In genomic region chr17:6978287-6979248, GRCm38 (mm10) we compare ENCODE assay signal across 8 mouse cellular contexts. TPM values are rescaled to one million over a fixed set of nuclear protein-coding genes. Genes with fewer than 3 reads are reported as not detected.
A peak's percentile ranks its signal among the peaks of the same experiment; 100 is the strongest.
DNase-seq lines count a peak whose midpoint lies in the region; ATAC-seq and TF ChIP-seq lines count a peak whose summit lies in the region.
"Not testable (repeated sequence)": the region's sequence is repeated elsewhere in the genome, so short reads cannot be mapped to it uniquely, and the experiment has no call there.

Gm49721 (plus strand) TSS chr17:6978904.

- not testable (repeated sequence) for H3K36me3 ChIP-seq in ES-E14 (ENCODE audit: control insufficient read depth, insufficient read depth, low read length, poor library complexity, severe bottlenecking); neural tube, embryonic 12.5 days; stomach, postnatal 0 days (ENCODE audit: control insufficient read depth, insufficient read depth, low read length)

- H3K27me3 ChIP-seq in cerebellum, adult 2 months (ENCODE audit: control insufficient read depth, insufficient read depth, low read length); neural tube, embryonic 12.5 days (replicated peaks); stomach, postnatal 0 days (ENCODE audit: control insufficient read depth, insufficient read depth, low read length): not testable (repeated sequence)

- H3K9me3 ChIP-seq in ES-E14 (ENCODE audit: control insufficient read depth, insufficient read depth, low read depth, low read length); neural tube, embryonic 12.5 days; stomach, postnatal 0 days (ENCODE audit: control insufficient read depth, low read length): not testable (repeated sequence)

- TF ChIP-seq CTCF in cerebellum, adult 2 months (IDR thresholded peaks at IDR 0.05; ENCODE audit: borderline replicate concordance, insufficient read depth, low read depth, low read length); stomach, postnatal 0 days (IDR thresholded peaks at IDR 0.05; ENCODE audit: low read depth): not testable (repeated sequence)

- not testable (repeated sequence) for TF ChIP-seq EP300 in stomach, postnatal 0 days (optimal IDR thresholded peaks at IDR 0.05)

- peak; percentile 98 for ATAC-seq in neural tube, embryonic 12.5 days (ENCODE audit: low FRiP score, low read depth)
- peak; percentile 99 for ATAC-seq in stomach, postnatal 0 days (ENCODE audit: low FRiP score, low TSS enrichment)

- H3K4me1 ChIP-seq in ES-E14 (ENCODE audit: control insufficient read depth in 2 of 2, insufficient read depth in 2 of 2, low read length in 2 of 2, poor library complexity in 1 of 2); cerebellum, adult 2 months (ENCODE audit: control insufficient read depth, insufficient read depth, low read length); neural tube, embryonic 12.5 days; stomach, postnatal 0 days (replicated peaks; ENCODE audit: control insufficient read depth, insufficient read depth): not testable (repeated sequence)

- peak within 1 kb of the TSS; percentile 69 to 70 for H3K4me3 ChIP-seq in ES-E14 (ENCODE audit: insufficient read depth in 1 of 2, low read depth in 1 of 2, low read length in 2 of 2, poor library complexity in 1 of 2, severe bottlenecking in 1 of 2)
- not testable (repeated sequence) for H3K4me3 ChIP-seq in cerebellum, adult 2 months (replicated peaks; ENCODE audit: insufficient read depth, low read depth, low read length)
- H3K4me3 ChIP-seq in neural tube, embryonic 12.5 days, result peak within 1 kb of the TSS; percentile 47
- H3K4me3 ChIP-seq in stomach, postnatal 0 days (ENCODE audit: low read depth, low read length), result peak within 1 kb of the TSS; percentile 47

- DNase-seq in ES-E14 (ENCODE audit: low read depth, low spot score), result not testable (repeated sequence)
- peak; percentile 53 to 66 for DNase-seq in cerebellum, adult 2 months
- DNase-seq in frontal cortex, adult 2 months (ENCODE audit: extremely low spot score in 1 of 2, low spot score in 1 of 2), result peak; percentile 35 to 44
- DNase-seq in heart, postnatal 4 days, result peak; percentile 77
- peak; percentile 51 to 53 for DNase-seq in layer of hippocampus, adult 18-20 months (ENCODE audit: low spot score in 2 of 2)
- peak; percentile 80 to 81 for DNase-seq in lung, adult 18-20 months
- DNase-seq in stomach, postnatal 0 days (ENCODE audit: low spot score), result peak; percentile 40

- in situ Hi-C loops in ES-E14 (cut with MboI; ENCODE audit: low sequenced_read_pairs in 2 of 2, unreplicated experiment in 2 of 2), result not testable (repeated sequence)

- 3% methylated on average over 49 of the region's 68 CpGs for WGBS in cerebellum, adult 2 months
- 1% methylated on average over 54 of the region's 68 CpGs for WGBS in neural tube, embryonic 12.5 days
- under 1% methylated on average over 33 of the region's 68 CpGs for WGBS in stomach, postnatal 0 days

- peak within 1 kb of the TSS; percentile 77 for H3K9ac ChIP-seq in ES-E14 (ENCODE audit: insufficient read depth, low read depth, low read length, poor library complexity, severe bottlenecking)
- peak within 1 kb of the TSS; percentile 59 for H3K9ac ChIP-seq in neural tube, embryonic 12.5 days
- H3K9ac ChIP-seq in stomach, postnatal 0 days (ENCODE audit: low read length), result peak within 1 kb of the TSS; percentile 63

- H3K27ac ChIP-seq in ES-E14 (ENCODE audit: insufficient read depth, low read depth, low read length, poor library complexity, severe bottlenecking); cerebellum, adult 2 months (ENCODE audit: insufficient read depth, low read length); neural tube, embryonic 12.5 days; stomach, postnatal 0 days (replicated peaks): not testable (repeated sequence)

- not testable (repeated sequence) for TF ChIP-seq POLR2A in cerebellum, adult 2 months (IDR thresholded peaks at IDR 0.05; ENCODE audit: borderline replicate concordance, insufficient read depth, low read length)

- H3K4me2 ChIP-seq in neural tube, embryonic 12.5 days (replicated peaks), result peak within 1 kb of the TSS; percentile 60
- peak within 1 kb of the TSS; percentile 58 for H3K4me2 ChIP-seq in stomach, postnatal 0 days (replicated peaks; ENCODE audit: low read depth)

RNA-seq across cellular contexts. Expression of gene Gm49721, which starts in this region (rescaled TPM):
- 0.26 and 0.27 TPM in 2 replicates for total RNA-seq in ES-E14 (2012; rRNA removed)
- 1.4 and 1.5 TPM in 2 replicates for polyA plus RNA-seq in cerebellum, adult 2 months (2012; rRNA removed)
- 1.1 and 1.3 TPM in 2 replicates for polyA plus RNA-seq in frontal cortex, adult 2 months (2012; rRNA removed)
- not detected for total RNA-seq in heart, postnatal 4 days (2021)
- total RNA-seq in layer of hippocampus, adult 18-20 months (2021), result under 1 TPM; 0.13 to 0.45 TPM
- 0.28 and 0.38 TPM in 2 replicates for polyA plus RNA-seq in neural tube, embryonic 12.5 days (2016; fragmentation: Nextera tagmentation; extraction: Ambion mirVana)
- 0.17 TPM in 1 of 2 replicates, not detected in the other for polyA plus RNA-seq in stomach, postnatal 0 days (2015; fragmentation: Nextera tagmentation; extraction: Ambion mirVana)

Comparison
In these comparisons a context has a peak if more than half of its experiments do, and no peak if none do; other contexts are left out.
1. Peak in DNase-seq in heart, postnatal 4 days; RNA of the gene not detected or under 1 TPM.
2. Peak in DNase-seq in layer of hippocampus, adult 18-20 months; RNA of the gene not detected or under 1 TPM.
3. Peak in ATAC-seq, H3K4me3 ChIP-seq, H3K9ac ChIP-seq and H3K4me2 ChIP-seq in neural tube, embryonic 12.5 days; RNA of the gene not detected or under 1 TPM.
4. Peak in DNase-seq, ATAC-seq, H3K4me3 ChIP-seq, H3K9ac ChIP-seq and H3K4me2 ChIP-seq in stomach, postnatal 0 days; RNA of the gene not detected or under 1 TPM.